Mouse (Mus musculus): ENCODE measurements at regions not wholly inside any gene's neighbourhood (a gene's known extent, or its start where the extent isn't known, plus 50 kb on each side); places are given as distances from the start of the nearest gene placed in this dataset.

- TF ChIP-seq FLI1 (IDR thresholded peaks at IDR 0.05; ENCODE audit: low read length) (no peak), GATA1 (IDR thresholded peaks at IDR 0.05; ENCODE audit: borderline replicate concordance, low read length) (no peak)
Measured at GRCm38 (mm10) chr4:10774557-10775215, 99.6 kb upstream of the 2610301B20Rik start.
